Mouse (Mus musculus) forebrain, postnatal 0 days (tissue): ENCODE data around the gene Ltbp4. TPM values are rescaled to one million over a fixed set of nuclear protein-coding genes. Genes with fewer than 3 reads are reported as not detected.

ENCODE experiments used
- ATAC-seq: fragments of 200-750 bp; cut with Nextera tagmentation; 2 replicates; pipeline ENCODE4 v1.8.0; 2017; ENCODE audit warnings: mild to moderate bottlenecking, moderate library complexity
- DNase-seq: peaks from one replicate; pipeline ENCODE4 v3.0.0-alpha.2; 2015
- H3K27ac ChIP-seq: fragments of 300-500 bp; sonication (generic); 2 replicates; pipeline ENCODE4 v1.5.1; 2014; ENCODE audit warnings: low read depth, mild to moderate bottlenecking, antibody characterized with exemption, low read length, moderate library complexity, mixed read lengths
- H3K27me3 ChIP-seq: fragments of 300-500 bp; sonication (generic); 2 replicates; pipeline ENCODE4 v1.6.1; 2014; ENCODE audit warnings: mild to moderate bottlenecking, low read length, mixed read lengths; ENCODE audit not compliant: insufficient read depth
- H3K36me3 ChIP-seq: fragments of 300-500 bp; sonication (generic); 2 replicates; pipeline ENCODE4 v1.6.1; 2014; ENCODE audit warnings: mild to moderate bottlenecking, moderate library complexity; ENCODE audit not compliant: insufficient read depth
- H3K4me1 ChIP-seq: fragments of 300-500 bp; sonication (generic); 2 replicates; pipeline ENCODE4 v1.6.1; 2014; ENCODE audit warnings: antibody characterized with exemption; ENCODE audit not compliant: insufficient read depth
- H3K4me2 ChIP-seq: fragments of 300-500 bp; sonication (generic); 2 replicates; pipeline ENCODE4 v1.6.1; 2014; ENCODE audit warnings: low read depth, mild to moderate bottlenecking, moderate library complexity
- H3K4me3 ChIP-seq: fragments of 300-500 bp; sonication (generic); 2 replicates; pipeline ENCODE4 v1.5.1; 2014; ENCODE audit warnings: low read depth, low read length, mixed read lengths
- H3K9ac ChIP-seq: fragments of 300-500 bp; sonication (generic); 2 replicates; pipeline ENCODE4 v1.6.1; 2014; ENCODE audit warnings: mild to moderate bottlenecking
- H3K9me3 ChIP-seq: fragments of 300-500 bp; sonication (generic); 2 replicates; pipeline ENCODE4 v1.6.1; 2016; ENCODE audit warnings: low read length
- CTCF ChIP-seq: sonication (generic); IDR thresholded peaks from 2 replicates; pipeline ENCODE4 v1.5.1; 2016; ENCODE audit warnings: antibody characterized with exemption, control low read depth, low read depth
- WGBS: fragments of 180-500 bp; shearing (Covaris S2); extraction: QIAGEN DNeasy Blood & Tissue Kit; methylation state at CpG from one replicate; pipeline ENCODE4 v1.1.7; 2014; 5-methylcytosine and 5-hydroxymethylcytosine counted together
- polyA plus RNA-seq: library from polyadenylated mRNA; unstranded; fragments of >200 nt; fragmentation: Nextera tagmentation; extraction: Ambion mirVana; gene quantifications from 2 replicates; pipeline ENCODE4 v1.2.1, GENCODE M21; 2015
- total RNA-seq: library from RNA; depleted of rRNA; stranded (reverse); fragments of >200 nt; gene quantifications from 2 replicates; pipeline ENCODE4 v1.2.3, GENCODE M21; 2014

Gene Ltbp4
- total and polyA plus RNA-seq, 2 experiments from 2014 or later = 11.7 to 26.7 TPM

GRCm38 (mm10) chr7:27261888-27262287 is 75.6 kb downstream of the Ltbp4 start:
- Histone ChIP-seq H3K4me2 (no peak overlapping the region), H3K4me3 (no peak overlapping the region), H3K27me3 (no peaks in the 10 kb centered on the region), H3K36me3 (peaks cover 46% of the 10 kb centered on the region), H3K4me1 (peaks cover 18% of the 10 kb centered on the region; the same call in 1 of the 2 replicates), H3K9me3 (no peaks in the 10 kb centered on the region), H3K9ac (no peak overlapping the region), H3K27ac (no peak overlapping the region)
- DNase-seq (no peak), ATAC-seq (no peak)
- WGBS = 68% methylated on average over 6 of the region's 6 CpGs
- no peak for TF ChIP-seq CTCF

- H3K4me3 ChIP-seq = peak overlapping the region; percentile 87
- 36% methylated on average over 7 of the region's 7 CpGs for WGBS
- peaks cover 19% of the 10 kb centered on the region; the same call in 1 of the 2 replicates for H3K4me1 ChIP-seq
- peak overlapping the region; percentile 72; the same call in 1 of the 2 replicates for H3K9ac ChIP-seq
- H3K36me3 ChIP-seq = peaks cover 39% of the 10 kb centered on the region
- no peak for TF ChIP-seq CTCF
- H3K27me3 ChIP-seq = no peaks in the 10 kb centered on the region
- H3K9me3 ChIP-seq = no peaks in the 10 kb centered on the region
- no peak overlapping the region for H3K27ac ChIP-seq
- H3K4me2 ChIP-seq = peak overlapping the region; percentile 81
- DNase-seq (no peak), ATAC-seq (no peak)
These were observed 76.6 kb downstream of the Ltbp4 start for GRCm38 (mm10) chr7:27260856-27261255.

- peak overlapping the region; percentile 91 for H3K27ac ChIP-seq
- peak overlapping the region; percentile 87 for H3K4me3 ChIP-seq
- H3K36me3 ChIP-seq = peaks cover 31% of the 10 kb centered on the region
- no peak for TF ChIP-seq CTCF
- H3K4me2 ChIP-seq = peak overlapping the region; percentile 81
- no peaks in the 10 kb centered on the region for H3K27me3 ChIP-seq
- H3K4me1 ChIP-seq = peaks cover 19% of the 10 kb centered on the region; the same call in 1 of the 2 replicates
- no peaks in the 10 kb centered on the region for H3K9me3 ChIP-seq
- ATAC-seq = peak; percentile 32
- peak; percentile 69 for DNase-seq
- WGBS = 8% methylated on average over 5 of the region's 5 CpGs
- peak overlapping the region; percentile 72 for H3K9ac ChIP-seq
These were observed 77.7 kb downstream of the Ltbp4 start for GRCm38 (mm10) chr7:27259771-27260170.

- peak; percentile 9 for ATAC-seq
- whole genome bisulfite sequencing = 1% methylated on average over 9 of the region's 9 CpGs
- H3K4me3 ChIP-seq = peak overlapping the region; percentile 87
These were observed 78.2 kb downstream of the Ltbp4 start for GRCm38 (mm10) chr7:27259271-27259721.

GRCm38 (mm10) chr7:27258205-27258899 is 79.1 kb downstream of the Ltbp4 start, which contains the start of gene Numbl:
Numbl (plus strand) TSS chr7:27258433.
- WGBS = 3% methylated on average over 46 of the region's 47 CpGs
- H3K36me3 ChIP-seq = peaks cover 21% of the 10 kb centered on the region
- no peaks in the 10 kb centered on the region for H3K27me3 ChIP-seq
- no peaks in the 10 kb centered on the region for H3K9me3 ChIP-seq
- peak; percentile 57 for ATAC-seq
- peak within 1 kb of the TSS; percentile 91 for H3K27ac ChIP-seq
- peak within 1 kb of the TSS; percentile 87 for H3K4me3 ChIP-seq
- DNase-seq = peak; percentile 94
- H3K9ac ChIP-seq = peak within 1 kb of the TSS; percentile 72
- peak within 1 kb of the TSS; percentile 81 for H3K4me2 ChIP-seq
- H3K4me1 ChIP-seq = peaks cover 19% of the 10 kb centered on the region; the same call in 1 of the 2 replicates
- no peak for TF ChIP-seq CTCF

More at GRCm38 (mm10) chr7:27259271-27259721, 78.2 kb downstream of the Ltbp4 start:
- H3K27ac ChIP-seq = peak overlapping the region; percentile 91
- peak; percentile 64 for DNase-seq
- no peaks in the 10 kb centered on the region for H3K27me3 ChIP-seq
- peak overlapping the region; percentile 72 for H3K9ac ChIP-seq
- peaks cover 26% of the 10 kb centered on the region for H3K36me3 ChIP-seq
- H3K9me3 ChIP-seq = no peaks in the 10 kb centered on the region
- no peak for TF ChIP-seq CTCF
- H3K4me1 ChIP-seq = peaks cover 19% of the 10 kb centered on the region; the same call in 1 of the 2 replicates
- peak overlapping the region; percentile 81 for H3K4me2 ChIP-seq

- 2% methylated on average over 4 of the region's 6 CpGs for WGBS
- no peaks in the 10 kb centered on the region for H3K9me3 ChIP-seq
- H3K36me3 ChIP-seq = peaks cover 17% of the 10 kb centered on the region
- peaks cover 19% of the 10 kb centered on the region; the same call in 1 of the 2 replicates for H3K4me1 ChIP-seq
- no peaks in the 10 kb centered on the region for H3K27me3 ChIP-seq
- H3K27ac ChIP-seq = peak overlapping the region; percentile 91
- H3K9ac ChIP-seq = no peak overlapping the region
- H3K4me2 ChIP-seq = peak overlapping the region; percentile 81
- H3K4me3 ChIP-seq = peak overlapping the region; percentile 87
- no peak for TF ChIP-seq CTCF
- no peak for ATAC-seq
- DNase-seq = no peak
These were observed 79.7 kb downstream of the Ltbp4 start for GRCm38 (mm10) chr7:27257852-27258204.
